Mouse (Mus musculus) erythroblast, adult 5-6 weeks (primary cell): ENCODE measurements around the gene Gon7. TPM values are rescaled to one million over a fixed set of nuclear protein-coding genes. Genes with fewer than 3 reads are reported as not detected.

Source experiments
- ATAC-seq: replicated peaks from 2 replicates; pipeline ENCODE4 v1.8.0; 2016; ENCODE audit warnings: moderate number of reproducible peaks, mild to moderate bottlenecking, moderate TSS enrichment, inconsistent platforms; ENCODE audit not compliant: poor library complexity, low FRiP score, severe bottlenecking
- total RNA-seq, 2 experiments: library from RNA; stranded (forward) in 1 of 2; stranded (reverse) in 1 of 2; fragments of 150-400 nt in 1 of 2; fragments of 200-764, 138-1000 nt in 1 of 2; gene quantifications; 2 replicates each; pipeline versions ENCODE4 v1.2.3 to v1.2.4; 2015 to 2017; ENCODE audit warnings: low replicate concordance in 2 of 2

Gene Gon7
- 5.0 and 9.6 TPM in 2 replicates for total RNA-seq (2015; ENCODE audit: low replicate concordance)
- 2.5 and 13.1 TPM in 2 replicates for total RNA-seq (2017; ENCODE audit: low replicate concordance)

DNA sequence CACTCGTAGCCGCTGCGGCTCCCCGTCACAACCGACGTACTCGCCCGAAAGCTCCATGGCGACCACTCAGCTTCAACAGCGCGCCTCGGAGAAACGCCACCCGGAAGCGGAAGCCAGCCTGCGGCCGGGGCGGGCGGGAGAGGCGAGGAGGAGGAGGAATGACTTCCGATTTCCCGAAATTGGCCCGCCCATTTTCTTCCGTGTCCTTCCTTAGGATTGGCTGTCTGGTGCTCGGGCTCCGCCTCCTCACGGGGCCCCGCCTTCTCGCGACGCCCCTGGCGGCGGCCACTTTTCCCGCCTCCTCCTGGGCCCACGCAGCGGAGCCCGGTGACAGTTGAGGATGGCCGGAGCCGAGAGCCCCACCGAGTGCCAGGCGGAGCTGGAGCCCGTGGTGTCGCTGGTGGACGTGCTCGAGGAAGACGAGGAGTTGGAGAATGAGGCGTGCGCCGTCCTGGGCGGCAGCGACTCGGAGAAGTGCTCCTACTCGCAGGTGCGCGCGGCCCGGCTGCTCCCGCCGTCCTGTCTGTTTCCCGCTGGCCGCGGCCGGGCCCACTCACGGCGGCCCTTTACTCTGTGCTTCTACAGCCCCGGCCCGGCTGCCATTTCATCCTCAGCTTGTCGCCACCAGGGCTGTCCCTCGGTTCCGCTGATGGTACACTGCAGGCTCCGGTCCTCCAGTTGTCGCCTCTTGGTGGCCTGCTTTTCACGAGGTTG lies at the start of gene Gon7, which contains the start of the genes Gm28051 and Ubr7:
Gene Gon7, minus strand, starts transcription at position 115 of the 714 bp plus-strand sequence.
Gene Gm28051, minus strand, starts transcription at position 77 of the 714 bp plus-strand sequence.
Gene Ubr7, plus strand, starts transcription at position 279 of the 714 bp plus-strand sequence.
- ATAC-seq: peak; percentile 96

DNA sequence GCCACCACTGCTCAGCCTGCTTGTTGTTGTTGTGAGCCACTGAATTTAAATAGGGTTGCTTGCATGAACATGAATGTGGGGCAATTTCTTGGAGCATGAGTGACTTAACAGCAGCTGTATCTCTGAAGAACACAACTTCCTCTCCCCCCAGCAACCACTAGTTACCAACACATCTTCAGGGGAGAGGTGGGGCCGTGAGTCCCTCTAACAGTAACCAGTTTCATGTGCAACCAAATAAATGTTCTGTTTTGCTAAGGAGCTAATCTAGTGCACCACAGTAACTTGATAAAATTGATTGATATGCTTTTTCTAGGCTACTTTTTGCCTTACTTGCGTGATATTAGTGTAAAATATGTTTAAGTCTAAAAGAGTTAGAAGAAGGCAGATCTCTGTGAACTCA lies 41.9 kb upstream of the Gon7 start:
- no peak for ATAC-seq

DNA sequence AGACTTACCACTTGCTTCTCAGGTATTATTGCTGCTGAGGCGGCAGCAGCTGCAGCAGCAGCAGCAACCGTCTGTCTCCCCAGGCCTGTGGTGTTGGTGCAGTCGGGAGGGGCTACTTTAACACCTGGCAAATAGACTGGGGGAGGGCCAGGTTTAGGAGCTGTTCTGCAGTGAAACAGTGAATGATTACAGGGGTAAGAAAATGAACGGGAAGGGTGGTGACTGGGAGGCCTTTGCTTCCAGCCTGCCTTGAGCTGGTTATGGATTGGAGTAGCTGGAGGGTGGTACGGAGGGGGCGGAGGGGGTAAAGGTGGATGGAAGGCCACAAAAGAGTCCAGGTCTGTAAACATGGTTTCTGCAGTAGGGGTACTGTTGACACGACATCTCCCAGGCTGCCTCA lies 30.3 kb upstream of the Gon7 start:
- ATAC-seq: no peak

DNA sequence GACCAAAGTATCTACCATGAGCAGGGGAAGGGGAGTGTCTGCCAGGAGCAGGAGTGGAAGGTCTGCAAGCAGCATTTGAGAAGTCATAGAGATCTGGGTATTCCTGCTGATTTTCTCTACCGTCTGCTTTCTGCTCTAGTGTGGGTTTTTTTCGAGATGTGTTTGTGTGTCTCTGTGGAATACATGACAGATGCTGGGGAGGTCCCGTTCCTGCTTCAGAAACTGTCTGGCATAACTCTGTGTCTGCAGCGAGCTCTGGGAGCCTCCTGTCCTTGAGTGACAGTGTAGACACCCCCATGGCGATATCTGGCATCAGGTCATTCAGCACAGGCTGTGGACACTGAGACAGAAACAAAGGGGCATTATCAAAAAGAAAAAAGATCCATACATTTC lies 28.0 kb upstream of the Gon7 start:
- ATAC-seq: no peak

DNA sequence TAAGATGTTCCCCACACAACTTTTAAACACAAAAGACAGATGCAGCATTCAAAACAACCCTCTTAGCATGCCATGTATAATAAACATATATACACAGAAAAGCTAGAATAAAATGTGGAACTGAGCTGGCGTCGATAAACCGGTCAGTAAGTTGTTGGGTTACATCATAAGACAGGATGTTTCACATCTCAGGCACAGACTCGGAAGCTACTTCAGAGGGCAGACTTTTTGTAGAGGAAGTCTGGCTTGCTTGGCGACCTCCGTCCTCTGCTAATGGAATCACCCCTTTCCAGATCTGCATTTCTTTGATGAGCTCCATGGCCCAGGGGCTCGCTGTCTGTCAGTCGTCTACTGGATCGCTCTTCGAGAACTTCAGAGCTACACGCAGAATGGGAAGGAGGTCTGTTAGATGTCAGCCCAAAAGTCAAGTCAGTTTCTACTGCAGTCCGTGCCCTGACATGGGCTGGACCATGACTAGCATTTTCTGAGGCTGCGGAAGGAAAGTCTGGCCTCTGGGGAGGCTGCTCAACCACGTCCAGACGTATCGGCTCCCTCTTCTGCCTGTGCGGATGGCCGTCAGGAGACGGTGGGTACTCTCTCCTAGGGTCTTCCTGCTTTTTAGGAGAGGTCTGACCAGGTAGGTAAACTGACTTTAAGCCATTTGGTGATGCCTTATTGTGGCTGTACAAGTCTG lies 27.4 kb upstream of the Gon7 start:
- ATAC-seq: no peak; the same call in 1 of the 2 replicates

DNA sequence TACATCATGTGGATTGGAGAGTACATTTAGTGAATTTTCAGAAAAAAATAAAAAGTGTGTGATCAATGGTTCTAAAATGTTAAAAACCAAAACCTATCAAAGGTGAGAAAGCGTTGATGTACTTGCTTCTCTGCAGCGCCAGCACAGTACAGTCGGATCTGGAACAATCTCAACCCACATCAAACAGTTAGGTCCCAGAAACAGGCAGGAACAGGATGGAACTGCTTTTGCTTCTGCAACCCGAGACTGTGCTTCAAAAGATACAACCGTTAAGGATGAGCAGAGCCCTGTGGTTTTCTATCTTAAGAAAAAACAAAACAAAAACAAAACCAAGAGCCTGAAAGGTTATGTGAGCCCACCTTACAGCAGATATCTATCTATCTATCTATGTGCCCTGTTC lies 25.2 kb upstream of the Gon7 start:
- ATAC-seq: no peak

DNA sequence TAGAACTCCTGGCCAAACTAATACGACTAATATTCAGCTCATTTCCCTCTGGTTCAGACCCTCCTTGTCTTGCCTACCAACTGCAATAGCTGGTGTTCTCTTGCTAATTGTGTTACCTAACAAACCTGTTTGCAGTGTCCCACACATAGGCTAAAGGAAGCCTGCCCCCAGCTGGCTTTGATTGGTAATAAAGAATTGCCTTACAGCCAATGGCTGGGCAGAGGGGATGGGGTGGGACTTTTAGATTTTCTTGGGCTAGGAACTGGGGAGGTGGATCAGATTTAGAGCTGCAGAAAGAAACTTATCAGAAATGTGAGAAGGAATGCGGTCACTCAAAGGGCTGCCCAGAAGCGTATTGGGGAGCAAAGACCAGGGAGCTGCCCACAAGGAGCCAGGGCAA lies 21.8 kb upstream of the Gon7 start:
- ATAC-seq: no peak

DNA sequence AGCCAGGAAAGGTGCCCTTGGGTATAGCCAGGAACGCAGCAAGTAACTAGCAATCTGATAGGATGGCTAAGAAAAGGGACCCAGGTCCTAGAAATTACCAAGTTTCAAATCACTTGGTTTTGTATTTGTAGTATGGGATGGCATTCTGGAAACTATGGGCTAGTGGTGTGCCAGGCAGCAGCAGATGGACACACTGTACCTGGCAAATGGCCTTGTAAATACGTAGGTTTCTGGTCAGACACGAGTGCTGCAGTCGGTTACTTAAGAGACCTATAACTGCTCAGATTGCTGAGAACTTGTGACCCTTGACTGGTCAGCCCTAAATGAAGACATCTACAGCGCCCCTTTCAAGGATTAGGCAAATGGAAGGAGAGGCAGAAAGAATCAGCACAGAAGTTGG lies 20.5 kb upstream of the Gon7 start:
- ATAC-seq: no peak

DNA sequence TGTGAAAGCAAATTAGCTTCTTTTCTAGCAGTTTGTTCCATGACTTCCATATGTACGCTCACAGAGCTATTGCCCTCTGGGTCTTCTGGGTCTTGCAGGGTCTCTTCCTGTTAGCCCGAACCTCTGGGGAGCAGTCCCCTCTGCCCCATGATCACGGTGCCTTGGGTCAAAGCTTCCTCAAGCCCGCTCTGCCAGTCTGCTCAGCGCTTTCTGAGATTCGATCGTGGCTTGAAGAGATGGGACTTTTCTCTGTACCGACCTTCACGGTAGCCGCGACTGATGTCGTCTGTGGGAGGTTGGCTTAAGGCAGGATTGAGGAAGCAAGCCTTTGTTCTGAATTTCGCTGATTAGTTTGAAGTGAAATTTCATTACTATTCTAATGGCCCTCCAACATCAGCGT lies 18.4 kb upstream of the Gon7 start:
- no peak for ATAC-seq

DNA sequence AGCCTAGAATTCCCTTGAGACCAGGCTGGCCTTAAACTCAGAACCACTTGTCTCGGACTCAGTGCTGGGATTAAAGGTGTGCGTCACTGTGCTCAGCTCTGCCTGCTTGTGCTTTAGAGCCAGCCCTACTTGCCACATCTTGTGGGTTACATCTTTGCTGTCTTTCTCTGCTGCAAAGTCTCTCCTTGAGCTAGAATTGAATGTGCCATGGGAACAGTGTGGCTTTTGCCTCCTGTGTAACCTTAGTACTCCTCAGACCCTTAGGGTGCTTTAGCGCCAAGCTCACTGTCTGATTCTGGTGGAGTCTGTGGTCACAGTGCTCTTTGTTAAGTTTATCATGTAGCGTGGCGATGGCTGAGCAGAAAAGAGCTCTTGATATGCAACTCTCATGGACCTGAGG lies 15.1 kb upstream of the Gon7 start:
- no peak for ATAC-seq

DNA sequence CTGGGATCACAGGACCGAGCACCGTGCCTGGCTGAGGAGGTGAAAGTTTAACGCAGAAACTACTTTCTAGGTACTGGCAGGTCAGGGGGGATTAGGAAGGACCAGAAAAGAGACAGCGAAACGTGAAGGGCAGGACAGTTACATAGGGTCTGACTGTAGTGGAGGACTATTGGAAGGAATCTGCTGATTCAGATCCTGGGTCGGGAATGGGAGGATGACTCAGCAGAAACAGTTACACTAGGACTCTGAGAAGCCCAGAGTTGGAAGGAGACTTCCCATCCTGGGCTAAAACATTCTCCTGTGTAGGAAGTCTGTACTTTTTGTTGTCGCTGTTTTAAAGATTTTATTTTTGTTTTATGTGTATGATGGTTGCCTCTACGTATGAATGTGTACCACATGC lies 14.0 kb upstream of the Gon7 start:
- ATAC-seq: no peak

DNA sequence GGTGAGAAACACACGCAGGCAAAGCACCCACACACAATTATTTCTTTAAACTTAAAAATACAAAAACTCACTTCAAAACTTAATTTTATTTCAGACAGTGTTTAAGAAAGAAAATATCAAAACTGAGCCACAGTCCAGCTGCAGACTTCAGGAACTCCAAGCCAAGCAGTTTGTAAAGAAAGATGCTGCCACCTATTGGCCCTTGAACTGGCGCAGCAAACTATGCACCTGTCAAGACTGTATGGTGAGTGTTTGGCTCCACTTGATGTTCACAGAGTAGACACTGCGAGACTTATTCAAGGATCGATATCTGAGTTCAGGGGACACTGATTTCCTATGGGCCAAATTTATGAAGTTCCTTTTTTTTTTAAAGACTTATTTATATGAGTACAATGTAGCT lies 11.4 kb upstream of the Gon7 start:
- ATAC-seq: 0 out of 2 replicates have a peak, but pooled peaks have one; percentile 42

DNA sequence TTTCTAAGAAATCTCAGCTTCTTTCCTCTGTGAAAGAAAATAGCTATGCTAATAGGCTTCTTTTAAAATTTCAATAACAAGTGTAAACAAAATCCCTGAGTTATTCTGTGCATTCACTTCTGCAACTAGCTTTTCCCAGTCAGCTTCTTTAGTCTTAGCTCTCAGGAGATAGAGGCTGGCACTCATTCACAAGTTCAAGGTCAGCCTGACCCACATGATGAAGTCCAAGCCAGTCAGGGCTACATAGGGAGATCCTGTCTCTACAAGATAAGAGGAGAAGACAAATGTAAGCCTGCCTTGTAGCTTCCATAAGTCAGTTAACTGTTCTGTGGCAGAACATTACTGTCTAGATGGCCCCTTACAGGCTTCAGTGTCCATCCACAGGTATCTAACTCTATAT lies 6.1 kb upstream of the Gon7 start:
- no peak for ATAC-seq

DNA sequence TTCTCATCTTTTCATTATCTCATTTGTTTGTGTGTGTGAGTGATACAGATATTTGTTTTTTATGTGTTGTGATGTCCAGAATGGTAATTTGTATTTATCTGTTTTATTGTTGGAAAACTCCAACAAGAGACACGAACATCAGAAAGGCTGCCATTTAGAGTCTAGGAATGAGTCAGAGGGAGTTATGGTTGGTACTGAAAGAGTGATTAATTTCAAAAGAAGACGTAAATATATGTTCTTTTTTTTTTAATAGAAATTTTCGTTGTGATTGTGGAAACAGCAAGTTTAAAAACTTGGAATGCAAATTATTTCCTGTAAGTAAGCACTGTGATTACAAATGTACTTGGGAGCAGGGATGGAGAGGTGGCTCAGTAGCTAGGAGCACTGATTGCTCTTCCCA lies 4.1 kb upstream of the Gon7 start:
- ATAC-seq: no peak

DNA sequence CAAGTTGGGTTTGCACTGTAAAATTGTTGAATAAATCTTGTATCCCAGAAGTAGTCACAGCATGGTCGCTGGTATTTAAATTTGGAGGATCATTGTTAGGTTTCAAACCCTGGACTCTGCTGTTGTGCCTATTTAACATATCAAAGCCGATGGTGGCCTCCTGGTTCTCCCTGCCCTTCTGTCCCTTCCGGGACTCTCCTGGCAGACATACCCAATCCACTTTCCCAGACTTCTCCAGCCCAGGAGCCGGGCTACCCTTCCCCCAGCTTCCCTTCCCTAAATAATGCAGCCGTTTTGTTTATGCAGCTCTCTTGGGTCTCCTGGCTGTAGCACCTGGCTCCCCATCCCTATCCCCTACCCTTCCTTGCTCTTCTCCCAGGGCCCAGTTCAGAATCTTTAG lies 1.3 kb upstream of the Gon7 start:
- no peak for ATAC-seq

DNA sequence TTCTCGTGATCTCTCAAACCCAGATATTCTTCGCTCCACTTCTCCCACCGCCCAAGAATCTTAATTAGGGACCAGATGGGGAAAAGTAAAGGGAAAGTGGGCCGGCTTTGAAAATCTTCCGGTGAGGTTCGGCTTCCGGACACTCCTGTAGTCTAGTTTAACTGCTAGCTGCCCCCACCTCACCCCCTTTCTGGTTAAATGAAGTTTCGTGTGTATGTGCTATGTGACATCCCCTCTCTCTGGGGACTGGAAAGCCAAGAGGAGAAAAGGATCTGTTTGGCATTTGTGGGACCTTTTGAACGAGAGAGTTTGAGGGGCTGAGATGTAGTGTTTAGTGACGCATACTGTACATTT lies 777 bp upstream of the Gon7 start, which contains the start of gene Gm20604:
Gene Gm20604, minus strand, starts transcription at position 270 of the 354 bp plus-strand sequence.
- ATAC-seq: no peak

DNA sequence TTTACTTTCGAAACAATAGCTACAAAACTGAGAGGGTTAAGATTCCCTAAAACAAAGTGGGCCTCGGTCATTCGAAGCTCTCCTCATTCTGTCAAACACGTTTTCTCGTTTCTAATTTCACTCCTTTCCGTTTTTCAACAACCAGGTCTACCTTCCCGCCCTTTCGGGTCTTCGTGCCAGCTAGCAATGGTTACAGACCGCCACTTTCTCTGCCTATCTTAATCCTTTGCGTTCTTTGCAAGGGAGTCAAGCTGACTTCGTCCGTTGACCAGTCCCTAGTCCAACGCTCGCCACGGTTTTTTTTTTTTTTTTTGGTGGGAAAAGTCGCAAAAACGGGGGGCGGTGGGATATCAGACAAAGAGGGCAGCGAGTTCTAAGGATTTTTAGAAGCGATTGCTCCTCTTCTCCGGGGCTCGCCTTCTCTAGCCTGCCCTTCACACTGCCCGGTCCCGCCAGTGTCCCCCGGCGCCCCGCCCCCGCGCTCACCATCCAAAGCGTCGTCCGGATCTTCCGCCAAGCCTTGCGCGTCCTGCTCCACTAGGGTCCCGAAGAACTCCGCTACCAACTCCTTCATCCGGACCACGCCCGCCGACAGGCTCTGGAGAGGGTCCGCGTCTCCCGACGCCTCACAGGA lies 431 bp downstream of the Gon7 start:
- peak; percentile 77 for ATAC-seq

DNA sequence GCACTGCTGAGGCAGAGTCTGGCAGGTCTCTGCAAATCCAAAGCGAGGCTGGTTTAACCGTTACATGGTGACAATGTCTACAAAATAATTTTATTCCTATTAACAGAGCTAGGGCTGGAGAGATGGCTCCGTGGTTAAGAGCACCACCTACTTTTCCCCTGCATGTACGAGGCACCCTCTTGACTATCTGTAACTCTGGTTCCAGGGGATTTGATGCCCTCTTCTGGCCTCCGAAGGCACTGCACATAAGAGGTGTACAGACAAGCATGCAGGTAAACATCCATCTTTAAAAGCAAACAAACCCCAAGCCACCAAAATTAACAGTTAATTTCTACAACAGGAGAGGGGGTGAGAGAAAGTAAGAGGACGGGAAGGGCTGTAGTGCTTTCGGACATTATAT lies 1.3 kb downstream of the Gon7 start:
- ATAC-seq: no peak

DNA sequence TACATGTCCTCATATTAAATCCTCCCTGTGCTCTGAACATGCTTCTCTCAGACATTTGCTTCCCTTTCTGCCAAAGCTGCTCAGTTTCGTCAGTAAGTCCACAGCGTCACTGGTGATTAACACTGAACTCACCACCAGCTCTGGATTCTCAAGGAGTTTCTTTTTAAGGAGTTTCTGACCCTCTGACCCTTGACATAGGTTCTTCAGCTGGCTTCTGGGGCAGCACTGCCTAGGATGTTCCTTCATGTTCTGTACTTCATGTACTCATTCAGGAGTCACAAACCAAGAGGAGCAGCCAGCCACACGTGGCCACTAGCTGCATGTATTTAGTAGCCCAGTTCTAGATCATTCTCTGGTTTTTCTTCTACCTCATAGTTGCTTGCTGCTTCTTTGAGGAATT lies 9.3 kb downstream of the Gon7 start:
- no peak for ATAC-seq

DNA sequence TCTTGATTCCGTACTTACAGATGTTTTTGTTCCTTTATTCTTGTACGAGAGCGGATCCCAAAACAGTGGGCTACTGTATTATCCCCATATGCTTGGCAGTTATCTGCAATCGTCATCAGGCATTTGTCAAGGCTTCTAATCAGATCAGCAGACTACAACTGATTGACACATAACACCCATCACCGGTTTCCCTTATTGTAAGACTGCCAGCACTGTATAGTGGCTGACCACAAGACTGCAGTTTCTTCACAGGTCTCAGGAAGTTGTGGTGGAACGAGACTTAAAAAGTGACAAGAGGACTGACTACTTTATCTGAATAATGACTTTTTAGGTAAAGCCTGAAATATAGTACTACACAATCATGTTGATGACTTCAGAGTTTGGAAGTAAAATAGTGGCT lies 12.8 kb downstream of the Gon7 start:
- no peak for ATAC-seq
